Mouse (Mus musculus): ENCODE results near the gene Trim41. TPM values are rescaled to one million over a fixed set of nuclear protein-coding genes. Genes with fewer than 3 reads are reported as not detected.
"Not testable (repeated sequence)": the region's sequence is repeated elsewhere in the genome, so short reads cannot be mapped to it uniquely, and the experiment has no call there.

The Trim41 gene
- total RNA-seq, 2 experiments from 2014 or later = 61.7 to 67.7 TPM

- intact Hi-C loops (cut with DNase I) = no loop called here
- no peak overlapping the region for H3K27ac ChIP-seq
- no peak for DNase-seq (ENCODE audit: extremely low spot score in 1 of 2, low spot score in 2 of 2)
- H3K4me3 ChIP-seq = no peak overlapping the region
- no peak for TF ChIP-seq CTCF (IDR thresholded peaks at IDR 0.05)
Measured at GRCm38 (mm10) chr11:48797287-48797686, 19.9 kb downstream of the Trim41 start.

DNA sequence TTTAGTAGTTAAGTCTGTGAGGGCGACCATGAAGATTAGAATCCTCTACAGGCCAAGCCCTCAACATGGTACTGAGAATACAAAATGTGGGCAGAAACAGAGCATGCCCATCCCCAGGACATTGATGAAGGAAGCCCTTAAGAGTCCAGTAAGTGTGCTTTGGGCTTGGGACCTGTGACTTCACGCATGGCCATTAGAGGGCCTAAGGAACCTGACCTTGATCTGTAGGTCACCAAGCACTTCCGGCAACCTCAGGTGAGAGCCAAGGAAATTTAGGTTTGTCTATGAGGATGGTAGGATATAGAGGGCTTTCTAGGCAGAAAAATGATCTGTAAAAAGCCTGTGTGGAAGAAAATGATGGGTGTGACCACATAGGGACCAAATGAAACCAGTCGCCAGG lies 20.9 kb downstream of the Trim41 start:
- H3K27ac ChIP-seq = no peak overlapping the region
- intact Hi-C loops (cut with DNase I) = no loop called here
- H3K4me3 ChIP-seq = no peak overlapping the region
- no peak for TF ChIP-seq CTCF (IDR thresholded peaks at IDR 0.05)
- no peak for DNase-seq (ENCODE audit: extremely low spot score in 1 of 2, low spot score in 2 of 2)

- intact Hi-C loops (cut with DNase I) = no loop called here
- no peak for DNase-seq (ENCODE audit: extremely low spot score in 1 of 2, low spot score in 2 of 2)
- peak; percentile 40 for TF ChIP-seq CTCF (IDR thresholded peaks at IDR 0.05)
- H3K4me3 ChIP-seq = no peak overlapping the region
- no peak overlapping the region for H3K27ac ChIP-seq
Measured at GRCm38 (mm10) chr11:48795221-48795620, 21.9 kb downstream of the Trim41 start.

DNA sequence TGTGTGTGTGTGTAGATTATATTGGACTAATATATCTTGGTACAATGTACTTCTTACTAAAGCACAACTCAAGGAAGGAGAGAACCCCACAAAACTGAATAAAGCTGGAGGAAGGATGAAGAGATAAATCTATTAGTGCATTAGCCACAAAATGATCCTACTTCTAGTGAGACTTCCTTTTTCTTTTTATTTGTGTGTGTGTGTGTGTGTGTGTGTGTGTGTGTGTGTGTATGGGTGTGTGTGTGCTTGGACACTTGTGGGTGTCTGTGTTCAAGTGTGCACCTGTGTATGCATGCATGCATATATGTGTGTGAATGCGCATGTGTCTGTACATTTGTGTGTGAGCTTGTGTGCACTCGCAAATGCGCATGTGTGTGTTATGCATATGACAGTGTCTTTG lies 24.0 kb downstream of the Trim41 start:
- TF ChIP-seq CTCF (IDR thresholded peaks at IDR 0.05) = no peak
- no peak for DNase-seq (ENCODE audit: extremely low spot score in 1 of 2, low spot score in 2 of 2)
- intact Hi-C loops (cut with DNase I) = no loop called here
- H3K4me3 ChIP-seq = no peak overlapping the region
- no peak overlapping the region for H3K27ac ChIP-seq

- H3K4me3 ChIP-seq; DNase-seq (ENCODE audit: extremely low spot score in 1 of 2, low spot score in 2 of 2); H3K27ac ChIP-seq: not testable (repeated sequence)
- intact Hi-C loops (cut with DNase I) = loop anchor here (2.0 kb wide), 1 partner anchor 311 kb away; no protein-coding TSS in a partner anchor
Measured at GRCm38 (mm10) chr11:48791894-48792293, 25.3 kb downstream of the Trim41 start.

GRCm38 (mm10) chr11:48790946-48791345 lies 26.2 kb downstream of the Trim41 start:
- H3K27ac ChIP-seq = no peak overlapping the region
- H3K4me3 ChIP-seq = no peak overlapping the region
- no peak for TF ChIP-seq CTCF (IDR thresholded peaks at IDR 0.05)
- DNase-seq (ENCODE audit: extremely low spot score in 1 of 2, low spot score in 2 of 2) = no peak
- intact Hi-C loops (cut with DNase I) = loop anchor here (1.0 to 2.0 kb wide), 2 partner anchors 68 to 312 kb away; no protein-coding TSS in a partner anchor

DNA sequence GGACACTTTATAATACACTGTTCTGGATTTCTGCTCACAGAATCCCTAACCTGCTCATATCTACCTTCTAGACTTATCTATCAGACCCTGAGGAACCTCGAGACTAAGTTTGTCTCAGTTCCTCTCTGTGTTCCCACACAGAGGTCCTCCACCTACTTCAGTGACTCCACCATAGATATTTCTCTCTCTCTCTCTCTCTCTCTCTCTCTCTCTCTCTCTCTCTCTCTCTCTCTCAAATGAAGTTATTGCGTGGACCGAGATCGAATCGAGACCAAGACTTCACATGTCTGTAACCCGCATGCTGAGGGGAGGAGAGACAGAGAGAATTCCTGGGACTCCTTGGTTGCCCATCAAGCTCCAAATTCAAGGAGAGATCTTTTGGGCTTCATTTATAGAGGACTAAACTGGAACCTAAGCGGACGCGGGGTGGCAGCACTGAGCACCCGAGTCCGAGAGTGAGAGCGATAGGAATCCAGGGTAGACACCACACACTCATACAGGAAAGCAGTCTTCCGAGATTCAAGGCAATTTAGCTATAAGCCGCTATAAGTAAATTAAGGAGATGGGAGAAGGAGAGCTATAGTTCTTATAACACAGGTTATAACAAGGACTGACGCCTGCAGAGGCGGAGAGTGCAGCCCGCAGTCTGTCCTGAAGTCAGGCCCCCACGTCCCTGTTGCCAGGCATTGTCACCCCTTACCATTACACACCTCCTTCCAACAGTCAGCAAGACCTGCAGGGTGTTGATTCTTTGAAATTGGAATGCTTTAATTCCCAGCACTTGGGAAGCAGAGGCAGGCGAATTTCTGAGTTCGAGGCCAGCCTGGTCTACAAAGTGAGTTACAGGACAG lies 27.0 kb downstream of the Trim41 start:
- intact Hi-C loops (cut with DNase I) = loop anchor here (1.0 to 2.0 kb wide), 3 partner anchors 69 to 763 kb away; no protein-coding TSS in a partner anchor
- Histone ChIP-seq H3K4me3 (no peak overlapping the region), H3K27ac (no peak overlapping the region)
- TF ChIP-seq CTCF (IDR thresholded peaks at IDR 0.05) = peak; percentile 86
- DNase-seq (ENCODE audit: extremely low spot score in 1 of 2, low spot score in 2 of 2) = peak; percentile 82 to 89

- intact Hi-C loops (cut with DNase I) = loop anchor here (2.0 kb wide), 1 partner anchor 764 kb away; no protein-coding TSS in a partner anchor
- TF ChIP-seq CTCF (IDR thresholded peaks at IDR 0.05) = no peak
- DNase-seq (ENCODE audit: extremely low spot score in 1 of 2, low spot score in 2 of 2) = no peak
- no peak overlapping the region for H3K4me3 ChIP-seq
- H3K27ac ChIP-seq = no peak overlapping the region
Measured at GRCm38 (mm10) chr11:48789215-48789614, 27.9 kb downstream of the Trim41 start.

DNA sequence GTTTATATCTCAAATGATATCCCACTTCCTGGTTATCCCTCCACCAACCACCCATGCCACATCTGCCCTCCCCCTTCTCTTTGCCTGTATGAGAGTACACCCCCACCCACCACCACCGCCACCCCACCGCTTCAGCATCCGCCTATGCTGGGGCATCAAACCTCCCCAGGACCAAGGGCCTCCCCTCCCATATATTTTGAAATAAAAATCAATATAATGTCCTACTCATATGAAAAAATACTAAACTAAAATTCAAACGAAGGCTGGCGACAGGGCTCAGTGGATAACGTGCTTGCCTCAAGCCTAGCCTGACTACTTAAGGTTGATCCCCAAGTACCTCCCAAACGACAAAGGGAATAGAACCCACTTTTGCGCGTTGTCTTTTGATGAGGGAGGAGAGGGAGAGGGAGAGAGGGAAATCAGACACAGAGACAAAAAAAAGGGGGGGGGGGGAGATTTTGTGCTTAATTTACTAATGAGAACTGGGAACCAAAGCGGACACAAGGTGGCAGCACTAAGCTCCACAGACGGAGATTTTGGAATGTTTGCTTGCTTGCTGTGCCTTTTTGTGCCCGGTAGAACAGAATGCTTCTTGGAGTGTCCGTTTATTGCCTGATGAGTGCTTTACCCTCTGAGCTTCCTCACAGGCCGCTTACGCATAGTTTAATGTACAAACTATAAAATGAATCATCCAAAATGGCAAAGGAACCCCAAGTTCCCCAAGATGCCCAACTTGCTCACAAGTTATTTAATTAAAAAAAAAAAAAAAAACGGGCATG lies 28.7 kb downstream of the Trim41 start:
- Histone ChIP-seq H3K27ac (no peak overlapping the region), H3K4me3 (peak overlapping the region; percentile 34)
- TF ChIP-seq CTCF (IDR thresholded peaks at IDR 0.05) = peak; percentile 76
- intact Hi-C loops (cut with DNase I) = loop anchor here (2.0 kb wide), 1 partner anchor 764 kb away; no protein-coding TSS in a partner anchor
- DNase-seq (ENCODE audit: extremely low spot score in 1 of 2, low spot score in 2 of 2) = peak; percentile 68 to 69

DNA sequence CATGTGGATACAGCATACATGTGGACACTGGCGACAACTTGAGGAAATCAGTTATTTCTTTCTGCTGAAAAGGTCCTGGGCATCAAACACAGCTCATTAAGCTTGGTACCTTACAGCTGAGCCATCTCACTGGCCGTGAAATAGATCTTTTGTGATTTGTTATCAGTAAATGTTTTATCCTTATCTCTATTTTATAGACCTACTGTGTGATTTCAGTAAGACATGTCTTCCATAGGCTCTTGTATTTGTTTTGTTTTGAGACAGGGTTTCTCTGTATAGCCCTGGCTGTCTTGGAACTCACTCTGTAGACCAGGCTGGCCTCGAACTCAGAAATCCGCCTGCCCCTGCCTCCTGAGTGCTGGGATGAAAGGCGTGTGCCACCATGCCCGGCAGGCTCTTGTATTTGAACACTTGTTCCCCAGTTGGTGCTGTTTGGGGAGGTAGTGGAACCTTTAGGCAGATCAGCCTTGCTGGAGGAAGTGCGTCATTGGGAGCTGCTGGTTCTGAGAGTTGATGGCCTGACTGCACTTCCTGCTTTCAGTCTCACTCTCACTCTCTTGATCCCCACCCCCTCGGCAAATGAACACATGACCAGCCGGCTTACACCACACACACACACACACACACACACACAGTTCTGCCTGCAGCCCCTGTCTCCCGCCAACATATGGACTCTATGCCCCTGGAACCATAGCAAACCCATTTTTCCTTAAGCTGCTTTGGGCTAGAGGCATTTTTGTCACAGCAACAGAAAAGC lies 29.5 kb downstream of the Trim41 start:
- no peak for TF ChIP-seq CTCF (IDR thresholded peaks at IDR 0.05)
- no peak for DNase-seq (ENCODE audit: extremely low spot score in 1 of 2, low spot score in 2 of 2)
- no peak overlapping the region for H3K27ac ChIP-seq
- intact Hi-C loops (cut with DNase I) = loop anchor here (2.0 kb wide), 1 partner anchor 765 kb away; no protein-coding TSS in a partner anchor
- H3K4me3 ChIP-seq = no peak overlapping the region

GRCm38 (mm10) chr11:48782243-48782642 lies 34.9 kb downstream of the Trim41 start:
- intact Hi-C loops (cut with DNase I) = no loop called here

More at GRCm38 (mm10) chr11:48782243-48782642, 34.9 kb downstream of the Trim41 start:
- no peak for DNase-seq (ENCODE audit: extremely low spot score in 1 of 2, low spot score in 2 of 2)
- no peak overlapping the region for H3K27ac ChIP-seq
- no peak overlapping the region for H3K4me3 ChIP-seq
- no peak; the same call in none of the 2 replicates for TF ChIP-seq CTCF (IDR thresholded peaks at IDR 0.05)

Measured in left cerebral cortex, adult 2 months (tissue).